Mouse (Mus musculus) thymus, adult 2 months (tissue): ENCODE measurements around the gene Grik3. TPM values are rescaled to one million over a fixed set of nuclear protein-coding genes. Genes with fewer than 3 reads are reported as not detected.

Experiments
- DNase-seq: peaks from one replicate; pipeline ENCODE4 v3.0.0; 2021
- H3K27ac ChIP-seq: fragments of 200-500 bp; 2 replicates; pipeline ENCODE4 v1.5.1; 2012; ENCODE audit warnings: low read length, control low read depth; ENCODE audit not compliant: control insufficient read depth, insufficient read depth
- H3K27me3 ChIP-seq: fragments of 200-500 bp; 2 replicates; pipeline ENCODE4 v1.6.1; 2012; ENCODE audit warnings: mild to moderate bottlenecking, low read length, moderate library complexity, mixed read lengths; ENCODE audit not compliant: control insufficient read depth, insufficient read depth
- H3K36me3 ChIP-seq: fragments of 200-500 bp; 2 replicates; pipeline ENCODE4 v1.6.1; 2012; ENCODE audit warnings: mild to moderate bottlenecking, low read length, moderate library complexity; ENCODE audit not compliant: control insufficient read depth, insufficient read depth
- H3K4me1 ChIP-seq: fragments of 200-500 bp; replicated peaks from 2 replicates; pipeline ENCODE4 v1.6.1; 2012; ENCODE audit warnings: low read length; ENCODE audit not compliant: control insufficient read depth, insufficient read depth
- H3K4me3 ChIP-seq: fragments of 200-500 bp; 2 replicates; pipeline ENCODE4 v1.5.1; 2012; ENCODE audit warnings: mild to moderate bottlenecking, low read length, control low read depth, moderate library complexity; ENCODE audit not compliant: control insufficient read depth, insufficient read depth
- CTCF ChIP-seq: fragments of 200-500 bp; IDR thresholded peaks from 2 replicates; pipeline ENCODE4 v1.5.1; 2012; ENCODE audit warnings: mild to moderate bottlenecking, control low read depth, low read length, moderate library complexity, borderline replicate concordance; ENCODE audit not compliant: control insufficient read depth, poor library complexity, insufficient read depth; ENCODE audit errors: extremely low read depth
- POLR2A ChIP-seq: fragments of 200-500 bp; IDR thresholded peaks from 2 replicates; pipeline ENCODE4 v1.6.1; 2012; ENCODE audit warnings: mild to moderate bottlenecking, low read length, control low read depth, moderate library complexity; ENCODE audit not compliant: control insufficient read depth, poor library complexity, insufficient read depth; ENCODE audit errors: extremely low read depth
- WGBS: fragments of 180-500 bp; shearing (Covaris S2); methylation state at CpG from one replicate; pipeline ENCODE4 v1.1.7; 2018; 5-methylcytosine and 5-hydroxymethylcytosine counted together
- polyA plus RNA-seq: library from polyadenylated mRNA; depleted of rRNA; stranded (reverse); fragments of >200 nt; gene quantifications from 2 replicates; pipeline ENCODE4 v1.2.3, GENCODE M21; 2012

Gene Grik3
- polyA plus RNA-seq, 1 experiment, result 0.13 TPM

- H3K27me3 ChIP-seq, result no peaks in the 10 kb centered on the region
- WGBS, result 87% methylated on average over 7 of the region's 7 CpGs
- H3K27ac ChIP-seq, result no peak overlapping the region
- no peak for DNase-seq
- TF ChIP-seq CTCF, result no peak
- H3K4me3 ChIP-seq, result no peak overlapping the region
- H3K36me3 ChIP-seq, result no peaks in the 10 kb centered on the region
- H3K4me1 ChIP-seq, result no peaks in the 10 kb centered on the region
Observed at GRCm38 (mm10) chr4:125699056-125699455, 208.6 kb downstream of the Grik3 start.

DNA sequence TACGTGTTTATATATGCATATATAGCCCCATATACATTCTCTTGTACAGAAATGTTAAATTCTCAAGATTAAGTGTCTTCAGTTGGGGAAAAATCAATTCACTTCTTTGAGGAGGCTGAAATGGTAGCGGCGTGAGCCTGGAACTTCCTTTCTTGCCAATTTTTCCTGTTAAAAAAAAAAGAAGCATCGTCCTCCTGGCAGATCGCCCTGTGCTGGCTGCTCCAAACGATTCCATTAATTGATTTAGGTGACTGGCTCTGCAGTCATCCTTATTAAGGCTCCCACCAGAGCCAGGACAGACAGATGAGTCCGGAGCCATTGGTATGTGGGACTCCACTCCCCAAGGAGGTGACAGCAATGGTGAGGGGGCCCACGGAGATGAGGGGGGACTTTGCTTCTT lies 209.8 kb downstream of the Grik3 start:
- Histone ChIP-seq H3K36me3 (no peaks in the 10 kb centered on the region), H3K4me3 (no peak overlapping the region), H3K4me1 (no peaks in the 10 kb centered on the region), H3K27ac (no peak overlapping the region), H3K27me3 (no peaks in the 10 kb centered on the region)
- 72% methylated on average over 8 of the region's 8 CpGs for WGBS
- TF ChIP-seq CTCF (no peak), POLR2A (no peak)
- DNase-seq, result no peak

- H3K4me3 ChIP-seq, result no peak overlapping the region
- no peak for DNase-seq
- H3K27ac ChIP-seq, result no peak overlapping the region
- TF ChIP-seq POLR2A (no peak), CTCF (no peak)
- H3K36me3 ChIP-seq, result no peaks in the 10 kb centered on the region
- H3K4me1 ChIP-seq, result no peaks in the 10 kb centered on the region
- H3K27me3 ChIP-seq, result no peaks in the 10 kb centered on the region
- 62% methylated on average over 12 of the region's 12 CpGs for WGBS
Observed at GRCm38 (mm10) chr4:125702607-125703309, 212.3 kb downstream of the Grik3 start.

- WGBS, result 31% methylated on average over 4 of the region's 4 CpGs
Observed at GRCm38 (mm10) chr4:125703310-125703690, 212.8 kb downstream of the Grik3 start.

DNA sequence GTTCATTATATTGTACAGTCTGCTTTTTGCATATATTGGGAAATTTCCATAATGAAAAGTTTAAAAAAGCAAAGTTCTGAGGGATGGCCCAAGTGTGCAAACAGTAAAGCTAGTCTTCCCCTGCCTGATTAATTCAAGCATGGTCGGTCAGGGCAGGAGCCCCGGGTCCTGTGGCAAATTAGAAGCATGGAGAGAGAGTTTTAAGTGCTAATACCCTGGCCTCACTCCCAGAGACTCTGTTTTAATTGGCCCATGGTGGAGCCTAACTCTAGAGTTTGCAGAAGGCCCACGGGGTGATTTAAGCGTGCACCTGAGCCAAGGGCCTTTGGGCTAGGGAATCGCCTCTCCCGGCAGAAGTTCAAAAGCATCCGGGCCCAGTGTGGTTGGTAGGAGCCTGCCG lies 215.2 kb downstream of the Grik3 start:
- no peak overlapping the region for H3K4me3 ChIP-seq
- DNase-seq, result no peak
- WGBS, result 91% methylated on average over 8 of the region's 8 CpGs
- no peaks in the 10 kb centered on the region for H3K27me3 ChIP-seq
- H3K27ac ChIP-seq, result no peak overlapping the region
- H3K4me1 ChIP-seq, result no peaks in the 10 kb centered on the region
- TF ChIP-seq CTCF (no peak), POLR2A (no peak)
- no peaks in the 10 kb centered on the region for H3K36me3 ChIP-seq

More at GRCm38 (mm10) chr4:125703310-125703690, 212.8 kb downstream of the Grik3 start:
- DNase-seq, result peak; percentile 15
- Histone ChIP-seq H3K27ac (no peak overlapping the region), H3K4me3 (no peak overlapping the region), H3K27me3 (no peaks in the 10 kb centered on the region), H3K4me1 (no peaks in the 10 kb centered on the region), H3K36me3 (no peaks in the 10 kb centered on the region)
- TF ChIP-seq CTCF (no peak), POLR2A (no peak)

- no peaks in the 10 kb centered on the region for H3K36me3 ChIP-seq
- TF ChIP-seq POLR2A (no peak), CTCF (no peak)
- H3K27me3 ChIP-seq, result no peaks in the 10 kb centered on the region
- H3K4me3 ChIP-seq, result no peak overlapping the region
- H3K4me1 ChIP-seq, result no peaks in the 10 kb centered on the region
- no peak for DNase-seq
- WGBS, result 84% methylated on average over 10 of the region's 10 CpGs
- H3K27ac ChIP-seq, result no peak overlapping the region
Observed at GRCm38 (mm10) chr4:125709716-125710115, 219.2 kb downstream of the Grik3 start.

GRCm38 (mm10) chr4:125717881-125718280 lies 227.4 kb downstream of the Grik3 start:
- TF ChIP-seq CTCF, result no peak
- TF ChIP-seq POLR2A, result no peak
- WGBS, result 60% methylated on average over 6 of the region's 6 CpGs
- no peak overlapping the region for H3K27ac ChIP-seq
- H3K4me1 ChIP-seq, result no peaks in the 10 kb centered on the region
- no peak for DNase-seq
- H3K36me3 ChIP-seq, result no peaks in the 10 kb centered on the region
- H3K4me3 ChIP-seq, result no peak overlapping the region
- H3K27me3 ChIP-seq, result no peaks in the 10 kb centered on the region
